Mouse (Mus musculus) hindbrain, postnatal 0 days (tissue): ENCODE data around the gene Gpm6b. TPM values are rescaled to one million over a fixed set of nuclear protein-coding genes. Genes with fewer than 3 reads are reported as not detected.

Experiments
- ATAC-seq: fragments of 200-750 bp; cut with Nextera tagmentation; 2 replicates; pipeline ENCODE4 v1.8.0; 2017; ENCODE audit warnings: mild to moderate bottlenecking, moderate TSS enrichment, moderate library complexity
- DNase-seq: peaks from one replicate; pipeline ENCODE4 v3.0.0-alpha.2; 2015; ENCODE audit warnings: low spot score
- H3K27ac ChIP-seq: fragments of 300-500 bp; sonication (generic); 2 replicates; pipeline ENCODE4 v1.5.1; 2014; ENCODE audit warnings: mild to moderate bottlenecking
- H3K27me3 ChIP-seq: fragments of 300-500 bp; sonication (generic); 2 replicates; pipeline ENCODE4 v1.6.1; 2014; ENCODE audit warnings: low read length, mixed read lengths; ENCODE audit not compliant: insufficient read depth
- H3K36me3 ChIP-seq: fragments of 300-500 bp; sonication (generic); 2 replicates; pipeline ENCODE4 v1.6.1; 2014; ENCODE audit warnings: low read length, mixed read lengths; ENCODE audit not compliant: insufficient read depth
- H3K4me1 ChIP-seq: fragments of 300-500 bp; sonication (generic); 2 replicates; pipeline ENCODE4 v1.6.1; 2014; ENCODE audit warnings: antibody characterized with exemption, low read length, mixed read lengths; ENCODE audit not compliant: insufficient read depth
- H3K4me2 ChIP-seq: fragments of 300-500 bp; sonication (generic); 2 replicates; pipeline ENCODE4 v1.6.1; 2014; ENCODE audit warnings: low read depth, mild to moderate bottlenecking, low read length, moderate library complexity, mixed read lengths
- H3K4me3 ChIP-seq: fragments of 300-500 bp; sonication (generic); 2 replicates; pipeline ENCODE4 v1.5.1; 2014; ENCODE audit warnings: low read length
- H3K9ac ChIP-seq: fragments of 300-500 bp; sonication (generic); replicated peaks from 2 replicates; pipeline ENCODE4 v1.6.1; 2014; ENCODE audit warnings: mild to moderate bottlenecking, low read length, moderate library complexity, mixed read lengths
- H3K9me3 ChIP-seq: fragments of 300-500 bp; sonication (generic); 2 replicates; pipeline ENCODE4 v1.6.1; 2016; ENCODE audit warnings: low read length, mixed read lengths
- CTCF ChIP-seq: IDR thresholded peaks from 2 replicates; pipeline ENCODE4 v1.5.1; 2016; ENCODE audit warnings: antibody characterized with exemption, control low read depth, low read depth
- WGBS: fragments of 180-500 bp; shearing (Covaris S2); extraction: QIAGEN DNeasy Blood & Tissue Kit; methylation state at CpG from one replicate; pipeline ENCODE4 v1.1.7; 2014; 5-methylcytosine and 5-hydroxymethylcytosine counted together
- polyA plus RNA-seq: library from polyadenylated mRNA; unstranded; fragments of >200 nt; fragmentation: Nextera tagmentation; extraction: Ambion mirVana; gene quantifications from 2 replicates; pipeline ENCODE4 v1.2.1, GENCODE M21; 2015
- total RNA-seq: library from RNA; depleted of rRNA; stranded (reverse); fragments of >200 nt; gene quantifications from 2 replicates; pipeline ENCODE4 v1.2.3, GENCODE M21; 2014; rRNA removed

Gpm6b gene
- total and polyA plus RNA-seq, 2 experiments from 2014 or later, result 369 to 393 TPM

DNA sequence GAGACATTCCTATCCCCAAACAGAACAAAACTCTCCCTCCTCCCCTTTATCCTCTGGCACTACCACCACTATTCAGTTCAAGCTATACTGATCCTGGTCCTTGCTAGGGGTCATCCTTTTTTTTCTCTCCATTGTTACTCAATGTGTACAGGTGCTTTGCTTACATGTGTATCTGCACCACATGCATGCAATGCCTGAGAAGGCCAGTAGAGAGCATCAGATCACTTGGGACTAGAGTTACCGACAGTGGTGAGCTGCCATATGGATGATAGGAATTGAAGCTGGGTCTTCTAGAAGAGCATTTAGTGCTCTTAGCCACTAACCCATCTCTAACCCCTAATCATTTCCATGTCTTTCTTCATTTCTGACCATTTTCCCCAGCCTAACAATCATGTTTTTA lies 155.0 kb downstream of the Gpm6b start:
- no peak overlapping the region for H3K4me3 ChIP-seq
- H3K36me3 ChIP-seq, result no peaks in the 10 kb centered on the region
- H3K27ac ChIP-seq, result no peak overlapping the region
- peak; percentile 27 for TF ChIP-seq CTCF
- no peaks in the 10 kb centered on the region for H3K4me1 ChIP-seq
- WGBS, result 79% methylated on average over 1 of the region's 1 CpGs
- H3K9ac ChIP-seq, result no peak overlapping the region
- ATAC-seq (no peak), DNase-seq (no peak)
- H3K27me3 ChIP-seq, result no peaks in the 10 kb centered on the region
- H3K4me2 ChIP-seq, result no peak overlapping the region
- no peaks in the 10 kb centered on the region for H3K9me3 ChIP-seq

DNA sequence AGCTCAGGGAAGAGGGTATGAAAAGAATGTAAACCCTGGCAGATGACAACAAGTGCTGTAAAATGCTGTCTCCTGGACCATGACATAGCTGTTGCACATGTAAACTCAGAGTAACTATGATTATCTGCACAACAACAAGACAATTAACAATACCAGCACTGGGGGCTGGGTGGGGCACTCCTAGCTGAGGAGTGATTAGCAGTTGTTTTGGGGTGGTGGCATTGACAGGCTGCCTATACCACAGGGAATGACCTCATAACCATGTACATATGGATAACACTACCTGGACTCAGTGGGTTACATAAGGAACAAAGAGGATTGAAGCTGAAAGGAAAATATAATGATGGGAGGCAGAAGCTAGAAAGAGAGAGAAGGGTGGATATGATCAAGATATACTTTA lies 169.2 kb downstream of the Gpm6b start:
- no peaks in the 10 kb centered on the region for H3K9me3 ChIP-seq
- no peak overlapping the region for H3K4me3 ChIP-seq
- ATAC-seq (no peak), DNase-seq (no peak)
- no peak overlapping the region for H3K27ac ChIP-seq
- H3K36me3 ChIP-seq, result no peaks in the 10 kb centered on the region; the same call in 1 of the 2 replicates
- no peak for TF ChIP-seq CTCF
- no peaks in the 10 kb centered on the region for H3K27me3 ChIP-seq
- no peak overlapping the region for H3K4me2 ChIP-seq
- H3K9ac ChIP-seq, result no peak overlapping the region
- H3K4me1 ChIP-seq, result no peaks in the 10 kb centered on the region

DNA sequence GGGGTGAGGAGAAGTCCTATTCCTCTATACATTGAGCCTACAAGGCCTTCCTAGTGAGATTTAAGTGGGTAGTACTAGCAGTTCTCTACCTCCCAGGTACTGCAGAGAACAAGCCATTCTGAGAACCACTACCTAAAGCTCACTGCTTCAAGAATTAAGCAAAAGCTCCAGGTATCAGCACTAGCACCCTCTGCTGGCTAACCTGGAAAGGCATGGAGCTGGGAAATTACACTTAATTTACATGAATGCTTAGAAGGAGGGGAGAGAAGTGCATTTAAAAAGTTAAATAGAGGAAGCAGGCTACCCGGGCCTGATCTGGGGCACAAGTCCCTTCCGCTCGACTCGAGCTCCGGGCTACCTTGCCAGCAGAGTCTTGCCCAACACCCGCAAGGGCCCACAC lies 177.5 kb downstream of the Gpm6b start:
- H3K4me1 ChIP-seq, result no peaks in the 10 kb centered on the region
- no peaks in the 10 kb centered on the region for H3K27me3 ChIP-seq
- no peak overlapping the region for H3K4me2 ChIP-seq
- ATAC-seq (no peak), DNase-seq (peak; percentile 51)
- WGBS, result 78% methylated on average over 5 of the region's 6 CpGs
- H3K9ac ChIP-seq, result no peak overlapping the region
- H3K27ac ChIP-seq, result no peak overlapping the region
- no peaks in the 10 kb centered on the region for H3K36me3 ChIP-seq
- peak; percentile 63 for TF ChIP-seq CTCF
- no peaks in the 10 kb centered on the region for H3K9me3 ChIP-seq
- H3K4me3 ChIP-seq, result no peak overlapping the region

DNA sequence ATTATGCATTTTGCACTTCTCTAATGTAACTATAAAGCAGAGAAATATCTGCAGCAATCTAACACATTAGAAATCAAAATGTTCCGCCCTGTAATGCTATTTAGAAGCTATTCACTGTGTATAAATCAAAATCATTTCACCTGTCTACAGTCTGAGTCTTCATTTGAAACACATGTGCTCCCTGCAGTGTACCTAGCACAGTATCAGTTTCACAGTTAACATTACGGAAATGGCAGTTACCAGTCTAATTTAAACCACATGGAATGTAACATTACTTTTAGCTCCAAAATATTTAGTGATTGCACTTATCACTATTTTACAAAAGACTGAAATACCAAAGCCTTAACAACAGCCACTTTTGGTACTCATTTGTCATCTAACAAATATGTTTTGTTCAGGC lies 196.1 kb downstream of the Gpm6b start:
- H3K36me3 ChIP-seq, result no peaks in the 10 kb centered on the region
- H3K27ac ChIP-seq, result no peak overlapping the region
- H3K9me3 ChIP-seq, result no peaks in the 10 kb centered on the region
- H3K9ac ChIP-seq, result no peak overlapping the region
- ATAC-seq (no peak), DNase-seq (no peak)
- H3K4me2 ChIP-seq, result no peak overlapping the region
- no peak overlapping the region for H3K4me3 ChIP-seq
- 81% methylated on average over 2 of the region's 2 CpGs for WGBS
- no peaks in the 10 kb centered on the region for H3K4me1 ChIP-seq
- H3K27me3 ChIP-seq, result no peaks in the 10 kb centered on the region
- no peak for TF ChIP-seq CTCF

Other genes with a start within 250 kb of the Gpm6b start
- gene Gemin8, start 68.5 kb upstream of the Gpm6b start, total RNA-seq, result 4.9 and 10.0 TPM in 2 replicates
- 8.8 TPM in 2 replicates for gene Gemin8, start 68.5 kb upstream of the Gpm6b start, polyA plus RNA-seq
- gene Trappc2, start 201.7 kb downstream of the Gpm6b start, total RNA-seq, result 32.8 and 37.7 TPM in 2 replicates
- 101 and 104 TPM in 2 replicates for gene Trappc2, start 201.7 kb downstream of the Gpm6b start, polyA plus RNA-seq
- 4.3 and 5.6 TPM in 2 replicates for gene Ofd1, start 201.8 kb downstream of the Gpm6b start, total RNA-seq
- gene Ofd1, start 201.8 kb downstream of the Gpm6b start, polyA plus RNA-seq, result 7.1 TPM in 2 replicates
- 29.5 and 42.7 TPM in 2 replicates for gene Rab9, start 241.0 kb downstream of the Gpm6b start, total RNA-seq
- gene Rab9, start 241.0 kb downstream of the Gpm6b start, polyA plus RNA-seq, result 65.2 and 67.2 TPM in 2 replicates